Mouse (Mus musculus) macrophage (primary cell): ENCODE results near the gene Rad23a. TPM values are rescaled to one million over a fixed set of nuclear protein-coding genes. Genes with fewer than 3 reads are reported as not detected.
"Not testable (repeated sequence)": the region's sequence is repeated elsewhere in the genome, so short reads cannot be mapped to it uniquely, and the experiment has no call there.

Source experiments
- H3K27ac ChIP-seq: fragments of 350-480 bp; formaldehyde crosslinking; 2 replicates; pipeline ENCODE4 v1.9.0; 2021
- H3K36me3 ChIP-seq: fragments of 350-480 bp; formaldehyde crosslinking; 2 replicates; pipeline ENCODE4 v1.9.0; 2021; ENCODE audit errors: inconsistent target
- H3K4me3 ChIP-seq: fragments of 350-480 bp; formaldehyde crosslinking; 2 replicates; pipeline ENCODE4 v1.9.0; 2021; ENCODE audit errors: inconsistent target
- H3K79me2 ChIP-seq: fragments of 350-480 bp; formaldehyde crosslinking; 2 replicates; pipeline ENCODE4 v1.9.0; 2021; ENCODE audit errors: inconsistent target
- WGBS: methylation state at CpG from one replicate; pipeline ENCODE4 v1.1.7; 2026; ENCODE audit warnings: inconsistent platforms; ENCODE audit not compliant: missing documents; 5-methylcytosine and 5-hydroxymethylcytosine counted together
- polyA plus RNA-seq: library from polyadenylated mRNA; stranded (reverse); fragments of 250-400 nt; gene quantifications from 3 replicates; pipeline ENCODE4 v1.2.4, GENCODE M21; 2018; ENCODE audit warnings: inconsistent platforms

Rad23a gene
- polyA plus RNA-seq, 1 experiment from 2014 or later = 87.2 TPM

- H3K27ac ChIP-seq = no peak overlapping the region
- H3K79me2 ChIP-seq = peaks cover 36% of the 10 kb centered on the region
- no peak overlapping the region for H3K4me3 ChIP-seq
- peaks cover 43% of the 10 kb centered on the region for H3K36me3 ChIP-seq
- 91% methylated on average over 19 of the region's 19 CpGs for WGBS
Measured at GRCm38 (mm10) chr8:84834002-84834865, 6.2 kb downstream of the Rad23a start.

- Histone ChIP-seq H3K36me3 (peaks cover 37% of the 10 kb centered on the region), H3K27ac (peak overlapping the region; percentile 39), H3K4me3 (peak overlapping the region; percentile 83), H3K79me2 (peaks cover 24% of the 10 kb centered on the region)
- WGBS = 42% methylated on average over 10 of the region's 10 CpGs
Measured at GRCm38 (mm10) chr8:84832759-84833742, 7.4 kb downstream of the Rad23a start.

- WGBS = under 1% methylated on average over 40 of the region's 59 CpGs
- Histone ChIP-seq H3K36me3 (peaks cover 28% of the 10 kb centered on the region), H3K4me3 (peak overlapping the region; percentile 83), H3K79me2 (peaks cover 21% of the 10 kb centered on the region), H3K27ac (peak overlapping the region; percentile 63)
Measured at GRCm38 (mm10) chr8:84832034-84832717, 8.3 kb downstream of the Rad23a start.

- H3K27ac ChIP-seq = peak within 1 kb of the TSS; percentile 63
- 7% methylated on average over 11 of the region's 11 CpGs for WGBS
- H3K79me2 ChIP-seq = peaks cover 21% of the 10 kb centered on the region
- H3K36me3 ChIP-seq = peaks cover 21% of the 10 kb centered on the region
- H3K4me3 ChIP-seq = peak within 1 kb of the TSS; percentile 83
Measured at GRCm38 (mm10) chr8:84831490-84831889, 9.0 kb downstream of the Rad23a start, which contains the start of gene Gadd45gip1. Gene Gadd45gip1 (plus strand): TSS chr8:84831522.

DNA sequence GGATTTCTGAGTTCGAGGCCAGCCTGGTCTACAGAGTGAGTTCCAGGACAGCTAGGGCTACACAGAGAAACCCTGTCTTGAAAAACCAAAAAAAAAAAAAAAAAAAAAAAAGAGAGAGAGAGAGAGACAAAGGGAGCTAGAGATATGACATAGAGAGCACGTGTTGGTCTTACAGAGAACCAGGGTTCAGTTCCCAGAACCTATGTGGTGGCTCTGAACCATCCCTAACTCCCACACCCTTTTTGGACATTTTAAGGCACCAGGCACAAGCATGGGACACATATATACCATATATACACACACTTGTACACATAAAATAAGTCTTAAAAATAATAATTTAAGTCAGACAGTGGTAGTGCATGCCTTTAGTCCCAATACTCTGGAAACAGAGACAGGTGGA lies 13.9 kb downstream of the Rad23a start:
- H3K36me3 ChIP-seq, H3K79me2 ChIP-seq, H3K4me3 ChIP-seq, H3K27ac ChIP-seq: not testable (repeated sequence)
- 86% methylated on average over 1 of the region's 2 CpGs for WGBS

DNA sequence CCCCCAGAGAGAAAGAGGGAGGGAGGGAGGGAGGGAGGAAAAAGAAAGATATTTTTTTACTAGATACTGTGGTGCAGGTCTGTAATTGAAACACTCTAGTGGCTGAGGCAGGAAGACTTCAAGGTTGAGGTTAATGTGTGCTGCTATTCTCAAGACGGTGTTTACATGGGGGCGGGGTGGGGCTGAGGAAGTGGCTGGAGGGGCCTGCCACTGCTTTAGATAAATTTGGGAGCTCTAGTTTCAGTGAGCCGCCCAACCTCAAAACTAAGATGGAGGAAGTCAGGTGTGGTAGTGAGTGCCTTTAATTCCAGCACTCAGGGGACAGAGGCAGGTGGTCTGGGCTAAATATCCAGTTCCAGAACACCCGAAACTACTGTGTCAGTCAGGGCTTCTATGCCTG lies 14.8 kb downstream of the Rad23a start:
- H3K4me3 ChIP-seq = no peak overlapping the region
- H3K79me2 ChIP-seq = no peaks in the 10 kb centered on the region; the same call in 1 of the 2 replicates
- H3K27ac ChIP-seq = no peak overlapping the region
- H3K36me3 ChIP-seq = no peaks in the 10 kb centered on the region
- 44% methylated on average over 4 of the region's 4 CpGs for WGBS

- Histone ChIP-seq H3K27ac (no peak overlapping the region), H3K36me3 (no peaks in the 10 kb centered on the region), H3K4me3 (no peak overlapping the region), H3K79me2 (no peaks in the 10 kb centered on the region)
- WGBS = 6% methylated on average over 18 of the region's 18 CpGs
Measured at GRCm38 (mm10) chr8:84823653-84824052, 16.8 kb downstream of the Rad23a start.

DNA sequence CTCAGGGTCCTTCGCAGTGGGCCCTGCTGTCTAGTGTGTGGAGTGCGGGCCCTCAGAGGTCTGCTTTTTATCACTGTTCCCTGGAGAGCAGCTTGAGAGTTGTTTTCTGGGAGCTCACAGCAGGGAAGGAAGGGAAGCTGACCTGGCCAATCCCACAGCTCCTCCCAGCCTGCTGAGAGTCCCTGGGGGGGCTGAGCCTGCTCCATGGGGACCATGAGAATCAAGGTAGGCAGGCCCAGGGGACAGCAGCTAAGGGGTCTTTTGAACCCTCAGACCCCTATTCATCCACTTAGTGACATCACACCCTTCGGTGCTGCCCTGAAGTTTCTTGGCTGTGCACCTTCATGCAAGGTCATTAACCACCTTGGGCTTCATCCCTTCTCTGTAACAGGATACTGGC lies 17.7 kb downstream of the Rad23a start, which contains the start of gene Dand5:
Gene Dand5, minus strand, starts transcription at position 101 of the 400 bp plus-strand sequence.
- WGBS = 93% methylated on average over 3 of the region's 3 CpGs

DNA sequence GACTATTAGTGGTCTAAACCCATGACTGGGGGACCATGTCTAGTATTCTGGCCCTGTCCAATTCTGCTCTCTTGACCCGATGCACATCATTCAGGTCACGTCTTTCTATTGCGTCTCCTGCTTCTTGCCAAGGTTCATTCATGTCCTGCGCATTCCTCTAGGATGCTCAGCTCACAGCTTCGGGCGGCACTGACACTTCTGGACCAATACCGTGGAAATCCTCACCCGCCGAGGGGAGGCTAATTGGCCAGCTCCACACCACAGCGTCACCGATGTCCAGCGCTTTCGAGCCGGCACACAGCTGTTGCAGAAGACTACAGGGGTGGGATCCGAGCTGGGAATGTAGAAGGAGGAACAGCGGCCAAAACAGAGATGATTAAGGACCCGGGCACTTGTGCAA lies 24.3 kb downstream of the Rad23a start:
- H3K27ac ChIP-seq = no peak overlapping the region
- H3K4me3 ChIP-seq = no peak overlapping the region
- 85% methylated on average over 17 of the region's 17 CpGs for WGBS
- H3K36me3 ChIP-seq = no peaks in the 10 kb centered on the region
- no peaks in the 10 kb centered on the region for H3K79me2 ChIP-seq

More for the DNA sequence above, 17.7 kb downstream of the Rad23a start, which contains the start of gene Dand5:
- H3K4me3 ChIP-seq = no peak within 1 kb of the TSS
- no peaks in the 10 kb centered on the region for H3K79me2 ChIP-seq
- H3K27ac ChIP-seq = no peak within 1 kb of the TSS
- no peaks in the 10 kb centered on the region for H3K36me3 ChIP-seq

GRCm38 (mm10) chr8:84815547-84815946 lies 24.9 kb downstream of the Rad23a start:
- H3K4me3 ChIP-seq = no peak overlapping the region

GRCm38 (mm10) chr8:84814555-84815441 lies 25.7 kb downstream of the Rad23a start:
- H3K36me3 ChIP-seq = no peaks in the 10 kb centered on the region
- H3K4me3 ChIP-seq = no peak overlapping the region
- no peak overlapping the region for H3K27ac ChIP-seq
- WGBS = 50% methylated on average over 18 of the region's 19 CpGs
- no peaks in the 10 kb centered on the region for H3K79me2 ChIP-seq

More at GRCm38 (mm10) chr8:84815547-84815946, 24.9 kb downstream of the Rad23a start:
- Histone ChIP-seq H3K27ac (no peak overlapping the region), H3K36me3 (no peaks in the 10 kb centered on the region), H3K79me2 (no peaks in the 10 kb centered on the region)
- 9% methylated on average over 9 of the region's 9 CpGs for WGBS

- Histone ChIP-seq H3K79me2 (no peaks in the 10 kb centered on the region), H3K27ac (no peak overlapping the region), H3K36me3 (no peaks in the 10 kb centered on the region), H3K4me3 (no peak overlapping the region)
- WGBS = 92% methylated on average over 3 of the region's 11 CpGs
Measured at GRCm38 (mm10) chr8:84814240-84814554, 26.3 kb downstream of the Rad23a start.

GRCm38 (mm10) chr8:84813830-84814229 lies 26.6 kb downstream of the Rad23a start:
- no peak overlapping the region for H3K27ac ChIP-seq
- no peaks in the 10 kb centered on the region for H3K36me3 ChIP-seq
- WGBS = 93% methylated on average over 3 of the region's 3 CpGs
- no peaks in the 10 kb centered on the region for H3K79me2 ChIP-seq
- H3K4me3 ChIP-seq = no peak overlapping the region
